Mouse (Mus musculus) liver, postnatal 0 days (tissue): ENCODE results near the gene Arhgef6.

Experiments
- CTCF ChIP-seq: sonication (generic); IDR thresholded peaks from 2 replicates; pipeline ENCODE4 v1.5.1; 2016; ENCODE audit warnings: antibody characterized with exemption, low read depth
- EP300 ChIP-seq: IDR thresholded peaks from 2 replicates; pipeline ENCODE4 v1.6.1; 2016; ENCODE audit warnings: antibody characterized with exemption, low read depth, mild to moderate bottlenecking

DNA sequence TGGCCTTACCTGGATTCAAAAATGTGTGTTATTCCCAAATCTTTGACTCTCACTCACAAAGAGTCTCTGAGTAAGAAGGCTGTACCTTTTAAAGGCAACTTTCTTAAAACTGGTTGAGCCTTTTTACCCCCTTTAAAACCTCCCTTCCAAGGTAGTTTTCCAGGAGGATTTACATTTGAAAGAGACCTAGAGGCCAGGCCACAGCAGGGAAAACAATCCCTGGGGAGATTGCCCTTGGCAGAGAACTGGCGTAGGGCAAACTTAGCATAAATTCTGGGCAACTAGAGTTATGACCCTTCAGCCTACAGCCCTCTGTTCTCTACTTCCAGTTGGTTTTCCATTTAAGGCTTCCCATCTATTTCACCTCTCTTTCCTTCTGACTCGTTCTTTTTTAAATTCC lies 140.5 kb downstream of the Arhgef6 start:
- TF ChIP-seq CTCF (no peak), EP300 (no peak)
